Mouse (Mus musculus) layer of hippocampus, adult 11-12 months (tissue): ENCODE measurements around the gene Cacnb4.

ENCODE experiments used
- DNase-seq: peaks from one replicate; pipeline ENCODE4 v3.0.0; 2022; ENCODE audit warnings: low spot score

Cacnb4 gene

GRCm38 (mm10) chr2:52568131-52568530, 108.5 kb downstream of the Cacnb4 start:
- DNase-seq = no peak

- no peak for DNase-seq
Measured at GRCm38 (mm10) chr2:52567421-52567820, 109.2 kb downstream of the Cacnb4 start.

- no peak for DNase-seq
Measured at GRCm38 (mm10) chr2:52563277-52563676, 113.4 kb downstream of the Cacnb4 start.

- DNase-seq = no peak
Measured at GRCm38 (mm10) chr2:52562356-52562755, 114.3 kb downstream of the Cacnb4 start.

GRCm38 (mm10) chr2:52561137-52561536, 115.5 kb downstream of the Cacnb4 start:
- DNase-seq = no peak

GRCm38 (mm10) chr2:52560266-52560665, 116.4 kb downstream of the Cacnb4 start:
- DNase-seq = no peak

- DNase-seq = peak; percentile 75
Measured at GRCm38 (mm10) chr2:52558411-52558810, 118.2 kb downstream of the Cacnb4 start.

GRCm38 (mm10) chr2:52557503-52558275, 118.9 kb downstream of the Cacnb4 start:
- DNase-seq = peak; percentile 27

GRCm38 (mm10) chr2:52556961-52557326, 119.7 kb downstream of the Cacnb4 start:
- DNase-seq = no peak

GRCm38 (mm10) chr2:52556298-52556960, 120.2 kb downstream of the Cacnb4 start:
- no peak for DNase-seq

GRCm38 (mm10) chr2:52548401-52548800, 128.2 kb downstream of the Cacnb4 start:
- no peak for DNase-seq

- DNase-seq = no peak
Measured at GRCm38 (mm10) chr2:52547331-52547730, 129.3 kb downstream of the Cacnb4 start.

GRCm38 (mm10) chr2:52544527-52544926, 132.1 kb downstream of the Cacnb4 start:
- no peak for DNase-seq

- no peak for DNase-seq
Measured at GRCm38 (mm10) chr2:52541068-52541467, 135.6 kb downstream of the Cacnb4 start.

GRCm38 (mm10) chr2:52539318-52539717, 137.3 kb downstream of the Cacnb4 start:
- DNase-seq = no peak

- DNase-seq = no peak
Measured at GRCm38 (mm10) chr2:52537645-52538044, 139.0 kb downstream of the Cacnb4 start.

GRCm38 (mm10) chr2:52537155-52537554, 139.5 kb downstream of the Cacnb4 start:
- DNase-seq = no peak

GRCm38 (mm10) chr2:52536511-52536910, 140.1 kb downstream of the Cacnb4 start:
- DNase-seq = no peak

GRCm38 (mm10) chr2:52533696-52534095, 142.9 kb downstream of the Cacnb4 start:
- DNase-seq = no peak

- no peak for DNase-seq
Measured at GRCm38 (mm10) chr2:52530521-52530920, 146.1 kb downstream of the Cacnb4 start.

GRCm38 (mm10) chr2:52529245-52529644, 147.4 kb downstream of the Cacnb4 start:
- no peak for DNase-seq

GRCm38 (mm10) chr2:52525876-52526592, 150.6 kb downstream of the Cacnb4 start:
- DNase-seq = no peak
